Mouse (Mus musculus): ENCODE measurements around the gene Cdh4. TPM values are rescaled to one million over a fixed set of nuclear protein-coding genes. Genes with fewer than 3 reads are reported as not detected.

Cdh4 gene
- polyA plus RNA-seq, 1 experiment from 2014 or later: 29.8 TPM

DNA sequence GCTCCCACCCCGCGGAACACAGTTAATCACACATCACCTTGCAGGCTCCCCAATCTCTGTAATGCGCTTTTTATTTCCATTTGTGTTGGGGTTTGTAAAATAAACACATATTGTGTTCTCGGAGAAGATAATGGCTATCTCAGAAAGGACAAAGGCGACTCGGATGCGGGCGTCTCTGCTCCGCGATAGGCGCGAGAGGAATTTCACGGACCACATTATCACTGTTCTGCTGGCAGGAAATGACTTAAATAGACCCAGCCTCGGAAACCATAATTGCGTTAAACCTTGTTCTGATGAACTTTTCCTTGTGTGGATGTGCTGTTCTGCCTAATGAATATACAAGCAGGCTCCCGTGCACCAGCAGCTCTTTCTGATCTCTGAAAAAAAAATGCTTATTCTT is 140.7 kb downstream of the Cdh4 start:
- peaks cover 8% of the 10 kb centered on the region; the same call in 1 of the 2 replicates for H3K4me1 ChIP-seq (ENCODE audit: control insufficient read depth, insufficient read depth, low read length)
- H3K36me3 ChIP-seq (ENCODE audit: control insufficient read depth, insufficient read depth, low read length): no peaks in the 10 kb centered on the region
- no peak overlapping the region for H3K27ac ChIP-seq (ENCODE audit: low read depth, low read length)
- H3K9me3 ChIP-seq (ENCODE audit: control insufficient read depth, low read length): no peaks in the 10 kb centered on the region
- H3K9ac ChIP-seq (replicated peaks; ENCODE audit: low read depth, low read length): no peak overlapping the region
- 55% methylated on average over 16 of the region's 16 CpGs for WGBS
- ATAC-seq (ENCODE audit: low read depth): no peak
- H3K4me2 ChIP-seq (ENCODE audit: low read depth, low read length): no peak overlapping the region
- no peaks in the 10 kb centered on the region for H3K27me3 ChIP-seq (ENCODE audit: control insufficient read depth, insufficient read depth, low read length)
- H3K4me3 ChIP-seq (ENCODE audit: low read depth, low read length): no peak overlapping the region

DNA sequence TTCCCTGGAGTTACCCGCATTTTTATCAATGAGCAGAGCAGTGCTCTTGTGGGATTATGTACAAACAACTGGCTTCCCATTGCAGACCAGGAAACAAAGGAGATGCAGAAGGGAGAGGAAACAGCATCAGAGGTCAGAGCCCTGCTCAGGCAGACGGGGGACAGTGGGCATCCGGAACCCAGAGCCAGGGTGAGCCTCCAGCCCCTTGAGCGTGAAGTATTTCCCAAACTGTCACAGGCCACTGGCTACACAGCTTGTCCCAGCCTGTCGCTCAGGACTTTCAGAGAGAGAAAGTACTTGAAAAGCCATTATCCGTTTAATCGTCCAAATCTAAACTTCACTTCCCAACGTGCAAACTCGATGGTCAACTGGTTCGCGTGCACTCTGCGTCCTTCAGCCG is 142.4 kb downstream of the Cdh4 start:
- no peak for ATAC-seq (ENCODE audit: low read depth)
- Histone ChIP-seq H3K4me2 (ENCODE audit: low read depth, low read length) (no peak overlapping the region), H3K27ac (ENCODE audit: low read depth, low read length) (no peak overlapping the region), H3K27me3 (ENCODE audit: control insufficient read depth, insufficient read depth, low read length) (no peaks in the 10 kb centered on the region), H3K4me1 (ENCODE audit: control insufficient read depth, insufficient read depth, low read length) (peaks cover 8% of the 10 kb centered on the region; the same call in 1 of the 2 replicates), H3K4me3 (ENCODE audit: low read depth, low read length) (no peak overlapping the region), H3K36me3 (ENCODE audit: control insufficient read depth, insufficient read depth, low read length) (no peaks in the 10 kb centered on the region), H3K9me3 (ENCODE audit: control insufficient read depth, low read length) (no peaks in the 10 kb centered on the region), H3K9ac (replicated peaks; ENCODE audit: low read depth, low read length) (no peak overlapping the region)
- WGBS: 68% methylated on average over 13 of the region's 13 CpGs

DNA sequence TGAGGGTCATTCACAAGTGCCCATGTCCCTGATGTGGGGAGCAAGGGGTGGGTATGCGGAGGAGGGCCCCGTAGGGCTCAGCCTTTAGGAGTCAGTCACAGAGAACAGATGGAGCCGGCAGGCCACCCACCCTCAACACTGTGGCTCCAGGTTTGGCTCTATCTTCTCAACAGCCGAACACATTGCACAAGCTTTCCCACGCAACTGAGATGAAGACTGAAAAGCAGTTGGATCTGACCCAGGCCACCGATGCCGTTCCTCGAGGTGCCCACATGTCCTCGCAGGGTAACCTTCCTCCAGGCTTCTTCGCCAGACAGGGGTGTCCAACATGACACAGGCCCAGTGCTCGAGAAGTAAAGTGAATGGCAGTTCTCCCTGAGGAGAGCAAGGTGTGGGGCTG is 144.2 kb downstream of the Cdh4 start:
- Histone ChIP-seq H3K36me3 (ENCODE audit: control insufficient read depth, insufficient read depth, low read length) (no peaks in the 10 kb centered on the region), H3K27me3 (ENCODE audit: control insufficient read depth, insufficient read depth, low read length) (no peaks in the 10 kb centered on the region), H3K4me1 (ENCODE audit: control insufficient read depth, insufficient read depth, low read length) (peaks cover 5% of the 10 kb centered on the region; the same call in 1 of the 2 replicates), H3K27ac (ENCODE audit: low read depth, low read length) (no peak overlapping the region), H3K9ac (replicated peaks; ENCODE audit: low read depth, low read length) (no peak overlapping the region), H3K4me2 (ENCODE audit: low read depth, low read length) (no peak overlapping the region), H3K4me3 (ENCODE audit: low read depth, low read length) (no peak overlapping the region), H3K9me3 (ENCODE audit: control insufficient read depth, low read length) (no peaks in the 10 kb centered on the region)
- no peak for ATAC-seq (ENCODE audit: low read depth)
- WGBS: 88% methylated on average over 11 of the region's 11 CpGs

DNA sequence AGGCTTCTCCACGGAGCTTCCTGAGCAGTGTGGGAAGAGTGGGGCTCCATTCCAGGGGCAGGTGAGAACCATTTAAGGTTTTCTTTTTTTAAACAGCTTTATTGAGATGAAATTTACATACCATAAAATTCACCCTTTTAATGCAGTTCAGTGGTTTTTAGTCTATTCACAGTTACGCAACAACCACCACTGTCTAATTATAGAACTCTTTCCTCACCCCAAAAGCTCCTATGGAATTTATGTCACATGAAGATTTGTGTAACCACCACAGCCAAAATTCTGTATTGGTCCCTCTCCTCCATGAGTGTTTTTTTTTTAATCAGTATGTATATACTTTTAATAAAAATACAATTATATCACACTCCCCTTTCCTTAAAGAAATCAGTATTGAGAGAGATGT is 144.8 kb downstream of the Cdh4 start:
- Histone ChIP-seq H3K9ac (replicated peaks; ENCODE audit: low read depth, low read length) (no peak overlapping the region), H3K27me3 (ENCODE audit: control insufficient read depth, insufficient read depth, low read length) (no peaks in the 10 kb centered on the region), H3K4me2 (ENCODE audit: low read depth, low read length) (no peak overlapping the region), H3K4me3 (ENCODE audit: low read depth, low read length) (no peak overlapping the region), H3K9me3 (ENCODE audit: control insufficient read depth, low read length) (no peaks in the 10 kb centered on the region), H3K36me3 (ENCODE audit: control insufficient read depth, insufficient read depth, low read length) (no peaks in the 10 kb centered on the region), H3K4me1 (ENCODE audit: control insufficient read depth, insufficient read depth, low read length) (peaks cover 5% of the 10 kb centered on the region; the same call in 1 of the 2 replicates), H3K27ac (ENCODE audit: low read depth, low read length) (no peak overlapping the region)
- 77% methylated on average over 2 of the region's 2 CpGs for WGBS
- no peak for ATAC-seq (ENCODE audit: low read depth)

DNA sequence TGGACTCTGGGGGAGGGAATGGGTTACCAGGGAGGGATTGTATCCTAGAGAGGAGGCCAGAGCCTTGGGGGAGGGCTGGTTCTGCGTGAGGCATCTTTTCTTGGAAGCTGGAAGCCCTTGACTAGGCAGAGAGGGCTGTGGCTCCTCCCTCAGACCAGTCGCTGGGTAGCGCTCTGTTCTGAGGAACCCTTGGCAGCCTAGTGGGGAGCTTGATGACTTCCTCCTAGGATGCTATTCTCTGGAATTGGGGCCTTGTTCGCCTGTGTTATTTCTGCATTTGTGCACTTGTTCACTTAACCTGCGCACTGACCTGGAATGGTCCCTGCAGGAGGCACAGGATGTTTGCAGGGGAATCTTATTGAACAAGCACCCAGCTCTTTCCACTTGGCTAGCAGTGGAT is 149.4 kb downstream of the Cdh4 start:
- 55% methylated on average over 5 of the region's 5 CpGs for WGBS
- no peak overlapping the region for H3K9ac ChIP-seq (replicated peaks; ENCODE audit: low read depth, low read length)

DNA sequence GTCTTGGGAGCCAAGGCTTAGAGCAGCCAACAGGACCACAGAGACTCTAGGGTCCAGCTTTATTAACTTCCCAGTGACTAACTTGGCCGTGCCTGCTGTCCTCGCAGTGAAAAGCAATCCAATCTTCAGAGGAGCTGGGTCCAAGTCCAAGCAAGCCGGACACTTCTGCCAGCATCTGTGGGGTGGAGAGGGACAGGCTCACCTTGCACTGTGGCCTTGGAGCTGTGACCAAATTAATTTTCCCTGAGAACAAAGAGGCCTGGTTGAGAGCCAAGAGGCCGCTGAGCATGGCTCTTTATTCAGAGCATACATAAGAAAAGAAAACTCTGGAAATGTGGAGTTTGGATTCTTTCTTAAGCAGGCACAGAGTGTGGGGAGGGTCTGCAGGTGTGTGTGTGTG is 152.8 kb downstream of the Cdh4 start:
- no peaks in the 10 kb centered on the region for H3K4me1 ChIP-seq (ENCODE audit: control insufficient read depth, insufficient read depth, low read length)
- H3K4me3 ChIP-seq (ENCODE audit: low read depth, low read length): no peak overlapping the region
- WGBS: 68% methylated on average over 4 of the region's 4 CpGs
- H3K4me2 ChIP-seq (ENCODE audit: low read depth, low read length): no peak overlapping the region
- no peak overlapping the region for H3K27ac ChIP-seq (ENCODE audit: low read depth, low read length)
- H3K27me3 ChIP-seq (ENCODE audit: control insufficient read depth, insufficient read depth, low read length): no peaks in the 10 kb centered on the region
- no peak overlapping the region for H3K9ac ChIP-seq (replicated peaks; ENCODE audit: low read depth, low read length)
- ATAC-seq (ENCODE audit: low read depth): no peak
- no peaks in the 10 kb centered on the region for H3K36me3 ChIP-seq (ENCODE audit: control insufficient read depth, insufficient read depth, low read length)
- no peaks in the 10 kb centered on the region for H3K9me3 ChIP-seq (ENCODE audit: control insufficient read depth, low read length)

More for the DNA sequence above, 149.4 kb downstream of the Cdh4 start:
- no peak overlapping the region for H3K4me3 ChIP-seq (ENCODE audit: low read depth, low read length)
- H3K36me3 ChIP-seq (ENCODE audit: control insufficient read depth, insufficient read depth, low read length): no peaks in the 10 kb centered on the region
- H3K27ac ChIP-seq (ENCODE audit: low read depth, low read length): no peak overlapping the region
- no peak for ATAC-seq (ENCODE audit: low read depth)
- H3K4me2 ChIP-seq (ENCODE audit: low read depth, low read length): no peak overlapping the region
- no peaks in the 10 kb centered on the region for H3K4me1 ChIP-seq (ENCODE audit: control insufficient read depth, insufficient read depth, low read length)
- no peaks in the 10 kb centered on the region for H3K9me3 ChIP-seq (ENCODE audit: control insufficient read depth, low read length)
- H3K27me3 ChIP-seq (ENCODE audit: control insufficient read depth, insufficient read depth, low read length): no peaks in the 10 kb centered on the region

DNA sequence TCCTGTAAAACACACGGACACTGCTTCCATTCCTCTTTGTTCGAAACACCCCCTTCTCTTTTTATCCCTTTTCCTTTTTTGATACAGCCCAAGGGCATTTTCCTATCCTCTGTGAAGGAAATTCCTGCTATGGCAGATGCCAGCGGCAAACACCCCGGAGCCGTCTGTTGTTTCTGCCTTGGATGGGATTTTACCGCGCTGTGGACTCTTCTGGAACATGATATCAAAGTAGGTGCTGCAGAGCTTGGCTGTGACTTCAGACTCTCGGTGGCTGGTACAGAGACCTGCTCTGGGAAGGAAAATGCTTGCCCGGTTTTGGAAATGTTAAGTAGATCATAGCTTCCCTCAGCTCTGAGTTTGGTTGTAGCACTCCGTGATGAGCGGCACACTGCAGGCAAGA is 156.7 kb downstream of the Cdh4 start:
- WGBS: 84% methylated on average over 11 of the region's 11 CpGs
- Histone ChIP-seq H3K4me1 (ENCODE audit: control insufficient read depth, insufficient read depth, low read length) (no peaks in the 10 kb centered on the region), H3K9me3 (ENCODE audit: control insufficient read depth, low read length) (no peaks in the 10 kb centered on the region), H3K9ac (replicated peaks; ENCODE audit: low read depth, low read length) (no peak overlapping the region), H3K27me3 (ENCODE audit: control insufficient read depth, insufficient read depth, low read length) (no peaks in the 10 kb centered on the region; the same call in 1 of the 2 replicates), H3K4me3 (ENCODE audit: low read depth, low read length) (no peak overlapping the region), H3K27ac (ENCODE audit: low read depth, low read length) (no peak overlapping the region), H3K36me3 (ENCODE audit: control insufficient read depth, insufficient read depth, low read length) (no peaks in the 10 kb centered on the region), H3K4me2 (ENCODE audit: low read depth, low read length) (no peak overlapping the region)
- ATAC-seq (ENCODE audit: low read depth): no peak

DNA sequence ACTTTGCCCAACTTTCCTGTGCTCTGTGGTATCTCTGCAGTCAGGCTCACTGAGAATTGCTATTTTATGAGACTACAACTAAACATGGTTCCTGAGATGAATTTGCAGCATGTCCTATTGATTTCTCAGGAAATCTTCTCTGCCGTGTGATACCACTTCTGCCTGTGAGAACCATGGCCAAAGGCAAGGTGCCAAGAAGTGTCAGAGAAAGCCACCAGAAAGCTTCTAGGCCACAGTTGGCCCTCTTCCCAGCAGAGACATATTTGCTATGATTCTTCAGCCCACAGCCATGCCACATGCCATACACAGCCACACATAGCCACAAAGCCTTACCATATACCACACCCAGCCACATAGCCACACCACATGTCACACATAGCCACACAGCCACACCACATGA is 157.7 kb downstream of the Cdh4 start:
- H3K9ac ChIP-seq (replicated peaks; ENCODE audit: low read depth, low read length): no peak overlapping the region
- 80% methylated on average over 1 of the region's 1 CpGs for WGBS
- no peak for ATAC-seq (ENCODE audit: low read depth)
- H3K27me3 ChIP-seq (ENCODE audit: control insufficient read depth, insufficient read depth, low read length): no peaks in the 10 kb centered on the region; the same call in 1 of the 2 replicates
- H3K27ac ChIP-seq (ENCODE audit: low read depth, low read length): no peak overlapping the region
- H3K4me1 ChIP-seq (ENCODE audit: control insufficient read depth, insufficient read depth, low read length): no peaks in the 10 kb centered on the region
- no peak overlapping the region for H3K4me2 ChIP-seq (ENCODE audit: low read depth, low read length)
- H3K36me3 ChIP-seq (ENCODE audit: control insufficient read depth, insufficient read depth, low read length): no peaks in the 10 kb centered on the region
- no peak overlapping the region for H3K4me3 ChIP-seq (ENCODE audit: low read depth, low read length)
- no peaks in the 10 kb centered on the region for H3K9me3 ChIP-seq (ENCODE audit: control insufficient read depth, low read length)

DNA sequence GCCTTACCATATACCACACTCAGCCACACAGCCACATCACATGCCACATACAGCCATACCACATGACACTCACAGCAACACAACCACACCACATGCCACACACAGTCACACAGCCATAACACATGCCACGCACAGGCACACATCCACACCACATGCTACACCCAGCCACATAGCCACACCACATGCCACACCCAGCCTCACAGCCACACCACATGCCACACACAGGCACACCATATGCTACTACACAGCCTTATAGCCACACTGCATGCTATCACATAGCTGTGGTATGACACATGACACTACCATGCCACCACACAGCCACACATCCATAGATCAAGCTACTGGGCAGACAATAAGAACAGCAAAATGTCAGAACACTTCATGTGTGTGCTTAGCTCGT is 158.1 kb downstream of the Cdh4 start:
- no peak overlapping the region for H3K4me2 ChIP-seq (ENCODE audit: low read depth, low read length)
- 89% methylated on average over 2 of the region's 2 CpGs for WGBS

More for the DNA sequence above, 158.1 kb downstream of the Cdh4 start:
- Histone ChIP-seq H3K27ac (ENCODE audit: low read depth, low read length) (no peak overlapping the region), H3K9me3 (ENCODE audit: control insufficient read depth, low read length) (no peaks in the 10 kb centered on the region), H3K36me3 (ENCODE audit: control insufficient read depth, insufficient read depth, low read length) (no peaks in the 10 kb centered on the region), H3K4me3 (ENCODE audit: low read depth, low read length) (no peak overlapping the region), H3K4me1 (ENCODE audit: control insufficient read depth, insufficient read depth, low read length) (no peaks in the 10 kb centered on the region), H3K27me3 (ENCODE audit: control insufficient read depth, insufficient read depth, low read length) (no peaks in the 10 kb centered on the region; the same call in 1 of the 2 replicates), H3K9ac (replicated peaks; ENCODE audit: low read depth, low read length) (no peak overlapping the region)
- no peak; the same call in 1 of the 2 replicates for ATAC-seq (ENCODE audit: low read depth)
